Mouse (Mus musculus): ENCODE measurements at regions not wholly inside any gene's neighbourhood (a gene's known extent, or its start where the extent isn't known, plus 50 kb on each side); places are given as distances from the start of the nearest gene placed in this dataset.

- Histone ChIP-seq H3K27me3 (ENCODE audit: control insufficient read depth, insufficient read depth, low read length) (no peaks in the 10 kb centered on the region), H3K36me3 (ENCODE audit: control insufficient read depth, insufficient read depth, low read length) (no peaks in the 10 kb centered on the region), H3K4me3 (ENCODE audit: low read length) (no peak overlapping the region), H3K9me3 (ENCODE audit: control insufficient read depth, low read length) (no peaks in the 10 kb centered on the region), H3K9ac (ENCODE audit: low read depth, low read length) (no peak overlapping the region), H3K27ac (ENCODE audit: low read depth, low read length) (no peak overlapping the region), H3K4me2 (replicated peaks; ENCODE audit: low read depth, low read length) (no peak overlapping the region), H3K4me1 (ENCODE audit: control insufficient read depth, insufficient read depth, low read length) (no peaks in the 10 kb centered on the region)
- 78% methylated on average over 1 of the region's 1 CpGs for WGBS
- ATAC-seq (ENCODE audit: low FRiP score, low TSS enrichment) = no peak
These were observed 1053.7 kb upstream of the Adgrl3 start for GRCm38 (mm10) chr5:79966241-79966640.

GRCm38 (mm10) chr5:80005470-80005869 is 1014.5 kb upstream of the Adgrl3 start:
- Histone ChIP-seq H3K9ac (ENCODE audit: low read depth, low read length) (no peak overlapping the region), H3K4me1 (ENCODE audit: control insufficient read depth, insufficient read depth, low read length) (no peaks in the 10 kb centered on the region), H3K36me3 (ENCODE audit: control insufficient read depth, insufficient read depth, low read length) (no peaks in the 10 kb centered on the region), H3K9me3 (ENCODE audit: control insufficient read depth, low read length) (no peaks in the 10 kb centered on the region), H3K4me2 (replicated peaks; ENCODE audit: low read depth, low read length) (no peak overlapping the region), H3K27me3 (ENCODE audit: control insufficient read depth, insufficient read depth, low read length) (no peaks in the 10 kb centered on the region), H3K4me3 (ENCODE audit: low read length) (no peak overlapping the region), H3K27ac (ENCODE audit: low read depth, low read length) (no peak overlapping the region)
- no peak for ATAC-seq (ENCODE audit: low FRiP score, low TSS enrichment)

GRCm38 (mm10) chr5:80038876-80039275 is 981.1 kb upstream of the Adgrl3 start:
- WGBS = 41% methylated on average over 4 of the region's 4 CpGs
- no peaks in the 10 kb centered on the region for H3K27me3 ChIP-seq (ENCODE audit: control insufficient read depth, insufficient read depth, low read length)
- no peaks in the 10 kb centered on the region for H3K9me3 ChIP-seq (ENCODE audit: control insufficient read depth, low read length)
- H3K4me2 ChIP-seq (replicated peaks; ENCODE audit: low read depth, low read length) = no peak overlapping the region
- no peaks in the 10 kb centered on the region for H3K4me1 ChIP-seq (ENCODE audit: control insufficient read depth, insufficient read depth, low read length)
- no peak overlapping the region for H3K9ac ChIP-seq (ENCODE audit: low read depth, low read length)
- ATAC-seq (ENCODE audit: low FRiP score, low TSS enrichment) = peak; percentile 64; the same call in 1 of the 2 replicates
- no peak overlapping the region for H3K27ac ChIP-seq (ENCODE audit: low read depth, low read length)
- no peak overlapping the region for H3K4me3 ChIP-seq (ENCODE audit: low read length)
- no peaks in the 10 kb centered on the region for H3K36me3 ChIP-seq (ENCODE audit: control insufficient read depth, insufficient read depth, low read length)

- Histone ChIP-seq H3K36me3 (ENCODE audit: control insufficient read depth, insufficient read depth, low read length) (no peaks in the 10 kb centered on the region), H3K4me1 (ENCODE audit: control insufficient read depth, insufficient read depth, low read length) (no peaks in the 10 kb centered on the region), H3K27me3 (ENCODE audit: control insufficient read depth, insufficient read depth, low read length) (no peaks in the 10 kb centered on the region), H3K9me3 (ENCODE audit: control insufficient read depth, low read length) (no peaks in the 10 kb centered on the region), H3K4me3 (ENCODE audit: low read length) (no peak overlapping the region), H3K9ac (ENCODE audit: low read depth, low read length) (no peak overlapping the region), H3K27ac (ENCODE audit: low read depth, low read length) (no peak overlapping the region), H3K4me2 (replicated peaks; ENCODE audit: low read depth, low read length) (no peak overlapping the region)
- peak; percentile 94 for ATAC-seq (ENCODE audit: low FRiP score, low TSS enrichment)
- WGBS = 55% methylated on average over 2 of the region's 2 CpGs
These were observed 980.5 kb upstream of the Adgrl3 start for GRCm38 (mm10) chr5:80039431-80039830.

Data from kidney, embryonic 14.5 days (tissue).